Mouse (Mus musculus): Measurements from ENCODE around the gene Rhbdf2. TPM values are rescaled to one million over a fixed set of nuclear protein-coding genes. Genes with fewer than 3 reads are reported as not detected.

Gene Rhbdf2
- total and polyA plus RNA-seq, 3 experiments: 6.4 to 13.7 TPM; not detected in 1

- Histone ChIP-seq H3K9me3 (replicated peaks; ENCODE audit: insufficient read depth, low read length) (no peaks in the 10 kb centered on the region), H3K4me1 (ENCODE audit: control insufficient read depth in 1 of 2, insufficient read depth in 2 of 2, low read length in 2 of 2) (peaks cover 0 to 9% of the 10 kb centered on the region in 2 experiments; a peak in 3 of 4 replicates), H3K27me3 (ENCODE audit: control insufficient read depth in 1 of 2, insufficient read depth in 2 of 2, low read length in 2 of 2) (no peaks in the 10 kb centered on the region), H3K9ac (ENCODE audit: control insufficient read depth, low read depth, low read length, poor library complexity, severe bottlenecking) (peak overlapping the region; percentile 67), H3K4me3 (ENCODE audit: control insufficient read depth in 1 of 2, insufficient read depth in 1 of 2, low read depth in 2 of 2, low read length in 2 of 2) (peak overlapping the region; percentile 33 to 46), H3K36me3 (ENCODE audit: control insufficient read depth in 1 of 2, insufficient read depth in 2 of 2, low read length in 2 of 2) (peaks cover 0 to 12% of the 10 kb centered on the region in 2 experiments; a peak in 2 of 4 replicates), H3K27ac (ENCODE audit: control insufficient read depth, low read depth, low read length) (peak overlapping the region; percentile 52), H3K79me2 (ENCODE audit: control insufficient read depth, insufficient read depth, low read length, poor library complexity) (no peaks in the 10 kb centered on the region)
- TF ChIP-seq MXI1 (IDR thresholded peaks at IDR 0.05; ENCODE audit: low read depth, low read length) (peak; percentile 46; the same call in 1 of the 2 replicates), USF2 (IDR thresholded peaks at IDR 0.05; ENCODE audit: borderline replicate concordance in 1 of 2, insufficient read depth in 1 of 2, low read depth in 1 of 2, low read length in 2 of 2) (no peak), POLR2A (IDR thresholded peaks at IDR 0.05; ENCODE audit: control insufficient read depth in 1 of 2, insufficient read depth in 1 of 2, low read depth in 1 of 2, low read length in 2 of 2, poor library complexity in 1 of 2) (peak; percentile 48 to 57; a peak in 2 of 4 replicates), ELF1 (IDR thresholded peaks at IDR 0.05; ENCODE audit: low read depth, low read length) (no peak), EP300 (IDR thresholded peaks at IDR 0.05; ENCODE audit: low read depth in 1 of 2, low read length in 2 of 2) (peak; percentile 52 to 54; a peak in 3 of 4 replicates), MYC (IDR thresholded peaks at IDR 0.05; ENCODE audit: low read depth, low read length) (no peak), E2F4 (IDR thresholded peaks at IDR 0.05; ENCODE audit: borderline replicate concordance, low read depth, low read length) (no peak), HCFC1 (IDR thresholded peaks at IDR 0.05; ENCODE audit: low read depth, low read length) (peak; percentile 28; the same call in 1 of the 2 replicates), GATA1 (IDR thresholded peaks at IDR 0.05; ENCODE audit: low read depth, low read length) (peak; percentile 65), ZNF384 (IDR thresholded peaks at IDR 0.05; ENCODE audit: low read depth, low read length) (no peak), NELFE (IDR thresholded peaks at IDR 0.05; ENCODE audit: low read depth, low read length) (peak; percentile 31; the same call in 1 of the 2 replicates), MAX (IDR thresholded peaks at IDR 0.05; ENCODE audit: low read length) (peak; percentile 36; the same call in 1 of the 2 replicates), TBP (IDR thresholded peaks at IDR 0.05; ENCODE audit: low read depth, low read length) (0 out of 2 replicates have a peak, but pooled peaks have one; percentile 13), GABPA (IDR thresholded peaks at IDR 0.05; ENCODE audit: low read depth, low read length) (no peak), SIN3A (IDR thresholded peaks at IDR 0.05; ENCODE audit: low read length) (peak; percentile 71; the same call in 1 of the 2 replicates), POLR2AphosphoS2 (IDR thresholded peaks at IDR 0.05; ENCODE audit: low read length) (no peak), TAL1 (IDR thresholded peaks at IDR 0.05; ENCODE audit: low read length) (peak; percentile 34), MAZ (IDR thresholded peaks at IDR 0.05; ENCODE audit: low read depth, low read length) (peak; percentile 55; the same call in 1 of the 2 replicates), JUND (IDR thresholded peaks at IDR 0.05; ENCODE audit: low read depth, low read length) (no peak), ZMIZ1 (IDR thresholded peaks at IDR 0.05; ENCODE audit: low read depth, low read length) (no peak), ZKSCAN1 (IDR thresholded peaks at IDR 0.05; ENCODE audit: low read depth, low read length) (no peak), TCF12 (IDR thresholded peaks at IDR 0.05; ENCODE audit: low read depth, low read length) (peak; percentile 49; the same call in 1 of the 2 replicates), CTCF (IDR thresholded peaks at IDR 0.05 in 2 of 3, conservative IDR thresholded peaks at IDR 0.05 in 1 of 3; ENCODE audit: control insufficient read depth in 1 of 3, insufficient read depth in 1 of 3, low read depth in 2 of 3, low read length in 3 of 3, poor library complexity in 1 of 3, severe bottlenecking in 1 of 3) (peak in 2 of 3 experiments; percentile 37 to 44; a peak in 4 of 6 replicates), ETS1 (IDR thresholded peaks at IDR 0.05; ENCODE audit: low read depth, low read length) (peak; percentile 27; the same call in 1 of the 2 replicates), SMC3 (IDR thresholded peaks at IDR 0.05; ENCODE audit: low read depth, low read length) (peak; percentile 49), RCOR1 (IDR thresholded peaks at IDR 0.05; ENCODE audit: low read depth, low read length) (no peak), MYB (IDR thresholded peaks at IDR 0.05; ENCODE audit: low read depth, low read length) (no peak)
- peak; percentile 81 for DNase-seq (ENCODE audit: low read depth, low spot score)
These were observed 20.6 kb upstream of the Rhbdf2 start for GRCm38 (mm10) chr11:116647340-116647991.
